Mouse (Mus musculus): ENCODE measurements around the gene Sptbn1. TPM values are rescaled to one million over a fixed set of nuclear protein-coding genes. Genes with fewer than 3 reads are reported as not detected.
"Not testable (repeated sequence)": the region's sequence is repeated elsewhere in the genome, so short reads cannot be mapped to it uniquely, and the experiment has no call there.

Sptbn1 gene
- total RNA-seq, 2 experiments from 2014 or later, result 571 to 593 TPM

GRCm38 (mm10) chr11:30257812-30258211 is 10.2 kb downstream of the Sptbn1 start:
- intact Hi-C loops (cut with DNase I), result loop anchor here (1.0 kb wide), 1 partner anchor 28 kb away; no protein-coding TSS in a partner anchor
- peak; percentile 86 to 91 for DNase-seq

GRCm38 (mm10) chr11:30257085-30257484 is 10.9 kb downstream of the Sptbn1 start:
- intact Hi-C loops (cut with DNase I), result loop anchor here (1.0 kb wide), 1 partner anchor 27 kb away; no protein-coding TSS in a partner anchor
- DNase-seq, result no peak

GRCm38 (mm10) chr11:30256491-30256890 is 11.5 kb downstream of the Sptbn1 start:
- peak; percentile 65 to 72 for DNase-seq

DNA sequence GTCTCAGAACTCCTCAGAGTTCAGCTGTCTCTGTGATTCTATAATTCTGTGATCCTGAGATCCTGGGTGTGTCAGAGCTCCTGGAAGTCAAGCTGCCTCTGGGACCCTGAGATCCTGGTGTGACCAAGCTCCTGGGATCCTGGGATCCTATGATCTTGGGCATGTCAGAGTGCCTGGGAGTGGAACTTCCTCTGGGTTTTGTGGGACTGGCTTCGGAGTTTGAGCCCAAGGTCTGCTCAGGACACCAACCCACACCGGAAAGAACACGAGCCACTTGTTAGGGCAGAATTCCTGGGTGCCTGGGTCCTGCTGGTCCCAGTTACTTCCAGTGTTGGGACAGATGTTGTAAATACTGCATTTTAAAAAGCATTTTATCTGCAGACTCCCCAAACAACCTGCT is 12.8 kb downstream of the Sptbn1 start:
- intact Hi-C loops (cut with DNase I); DNase-seq: not testable (repeated sequence)

More at GRCm38 (mm10) chr11:30256491-30256890, 11.5 kb downstream of the Sptbn1 start:
- intact Hi-C loops (cut with DNase I), result no loop called here

DNA sequence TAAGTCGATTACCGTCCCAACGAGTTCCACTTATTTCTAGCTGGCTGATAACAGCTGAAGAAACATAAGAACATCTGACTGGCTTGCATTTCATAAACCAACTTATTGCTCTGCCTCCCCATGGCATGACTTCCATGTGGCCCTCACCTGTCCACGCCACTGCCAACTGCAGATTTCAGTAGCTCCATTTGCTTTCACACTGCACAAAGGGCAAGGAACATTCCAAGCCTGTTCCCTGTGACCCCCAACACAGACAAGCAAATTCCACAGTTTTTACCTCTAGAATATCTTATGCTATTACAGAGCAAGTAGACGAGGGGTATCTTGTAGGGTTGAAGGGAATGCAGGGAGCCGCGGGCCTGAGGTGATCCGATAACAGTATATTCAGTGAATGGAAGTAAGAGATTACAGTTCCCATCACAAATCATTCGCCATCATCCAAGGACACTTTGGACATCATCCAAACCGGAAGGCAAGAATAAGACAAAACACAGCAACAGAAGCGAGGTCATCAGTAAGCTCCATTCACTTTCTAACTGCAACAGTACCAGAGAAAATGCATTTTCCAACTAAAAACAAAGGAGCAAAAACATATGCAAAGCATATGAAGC is 16.6 kb downstream of the Sptbn1 start:
- no peak for DNase-seq
- intact Hi-C loops (cut with DNase I), result no loop called here

DNA sequence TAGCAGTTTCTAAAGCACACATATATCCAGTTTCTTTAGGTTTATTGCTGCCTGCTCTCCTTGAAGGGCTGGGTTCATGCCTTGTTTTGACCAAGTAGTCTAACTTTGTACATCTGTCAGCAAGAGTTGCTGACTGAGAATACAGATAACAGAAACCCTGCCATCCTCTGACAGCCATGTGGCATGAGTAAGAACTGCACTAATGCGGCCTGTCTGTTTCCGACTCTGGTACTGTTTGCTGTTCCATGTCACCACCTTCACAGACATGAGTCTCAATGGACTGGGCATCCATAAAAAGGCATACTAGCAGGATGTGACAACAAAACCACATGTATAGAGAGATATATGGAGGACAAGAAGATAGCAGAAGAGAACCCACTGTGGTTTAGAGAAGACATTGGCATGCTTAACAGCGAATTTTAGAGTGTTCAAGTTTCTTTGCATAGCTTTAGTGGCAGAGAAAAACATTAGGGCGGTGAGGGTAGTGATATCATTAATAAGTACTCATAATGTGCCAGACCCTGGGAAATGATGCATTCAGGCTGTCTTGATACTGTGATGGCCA is 18.4 kb downstream of the Sptbn1 start:
- intact Hi-C loops (cut with DNase I), result no loop called here
- no peak for DNase-seq

DNA sequence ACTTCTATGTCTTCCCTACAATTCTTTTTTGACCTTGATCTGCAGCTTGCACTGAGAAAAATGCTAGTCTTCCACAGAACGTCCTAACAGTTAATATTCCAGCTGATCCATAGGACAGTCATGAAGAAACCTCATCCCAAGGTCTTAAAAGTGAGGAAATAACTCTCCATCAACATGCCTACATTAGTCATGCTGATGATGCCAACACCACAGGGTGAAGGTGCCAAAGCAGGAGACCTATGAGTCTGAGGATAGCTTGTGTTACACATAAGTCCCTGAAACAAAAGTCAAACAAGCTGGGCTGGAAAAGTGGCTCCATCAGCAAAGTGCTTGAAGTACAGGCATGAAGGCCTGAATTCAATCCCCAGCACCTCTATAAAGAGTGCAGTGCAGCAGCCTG is 20.9 kb downstream of the Sptbn1 start:
- no peak for DNase-seq
- intact Hi-C loops (cut with DNase I), result no loop called here

DNA sequence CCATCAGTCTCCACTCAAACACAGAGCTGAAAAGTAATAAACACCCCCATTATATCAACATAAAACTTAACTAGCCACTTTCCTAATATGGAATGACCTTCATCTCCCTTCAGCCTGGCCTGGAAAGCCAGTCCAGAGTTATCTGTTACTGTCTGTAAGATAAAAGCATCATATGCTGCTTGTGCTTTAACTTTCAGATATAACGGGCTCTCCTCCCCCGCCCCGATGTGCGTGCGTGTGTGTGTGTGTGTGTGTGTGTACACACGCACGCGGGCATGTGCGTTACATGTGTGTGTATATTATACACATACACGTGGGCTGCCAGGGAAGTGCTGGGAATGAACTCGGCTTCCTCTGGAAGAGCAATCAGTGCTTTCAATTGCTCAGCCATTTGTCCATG is 21.8 kb downstream of the Sptbn1 start:
- DNase-seq, result no peak
- intact Hi-C loops (cut with DNase I), result no loop called here

- no peak for DNase-seq
- intact Hi-C loops (cut with DNase I), result no loop called here
Observed at GRCm38 (mm10) chr11:30244172-30244571, 23.8 kb downstream of the Sptbn1 start.

DNA sequence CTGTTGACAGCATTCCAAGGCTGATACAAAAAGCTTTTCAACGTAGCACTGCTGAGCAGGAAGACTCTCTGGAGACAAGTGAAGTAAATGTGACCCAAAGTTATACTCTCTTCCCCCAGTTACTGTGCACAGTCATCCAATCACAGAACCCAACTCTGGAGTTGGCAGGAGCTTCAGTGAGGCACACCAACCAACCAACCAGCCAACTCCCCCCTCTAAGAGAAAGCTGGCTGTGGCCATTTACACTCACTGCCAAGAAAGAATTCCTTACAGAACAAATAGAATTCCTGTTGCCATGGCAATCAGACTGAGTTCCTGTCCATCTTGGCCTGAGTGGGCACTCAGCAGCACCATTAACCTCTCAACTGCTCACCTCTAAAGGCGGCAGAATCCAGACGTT is 24.4 kb downstream of the Sptbn1 start:
- peak; percentile 82 to 84 for DNase-seq
- intact Hi-C loops (cut with DNase I), result no loop called here

GRCm38 (mm10) chr11:30240861-30241260 is 27.1 kb downstream of the Sptbn1 start:
- intact Hi-C loops (cut with DNase I), result no loop called here
- DNase-seq, result peak in 1 of 2 experiments; percentile 25

GRCm38 (mm10) chr11:30237960-30238359 is 30.0 kb downstream of the Sptbn1 start:
- intact Hi-C loops (cut with DNase I), result loop anchor here (2.0 kb wide), 1 partner anchor 419 kb away; no protein-coding TSS in a partner anchor
- peak in 1 of 2 experiments; percentile 69 for DNase-seq

- intact Hi-C loops (cut with DNase I), result no loop called here
- DNase-seq, result no peak
Observed at GRCm38 (mm10) chr11:30236681-30237242, 31.2 kb downstream of the Sptbn1 start.

DNA sequence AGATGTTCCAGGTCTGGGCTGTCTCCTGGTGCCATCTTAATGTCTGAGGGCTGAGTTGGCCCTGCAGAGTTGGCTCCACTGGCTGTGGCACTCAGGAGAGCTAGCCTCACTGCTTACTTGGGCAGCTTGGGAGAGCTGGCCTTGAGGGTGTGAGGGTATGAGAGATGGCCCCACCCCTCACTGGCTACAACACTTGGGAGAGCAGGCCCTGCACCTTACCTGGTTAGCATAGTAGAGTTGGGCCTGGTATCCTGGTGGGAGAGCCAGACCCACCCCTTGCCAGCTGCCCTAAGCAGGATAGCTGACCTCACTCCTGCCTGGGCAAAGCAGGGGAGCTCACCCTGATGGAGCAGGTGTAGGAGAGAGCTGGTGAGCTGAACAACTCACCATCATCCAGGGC is 32.3 kb downstream of the Sptbn1 start:
- DNase-seq, result no peak
- intact Hi-C loops (cut with DNase I), result no loop called here

DNA sequence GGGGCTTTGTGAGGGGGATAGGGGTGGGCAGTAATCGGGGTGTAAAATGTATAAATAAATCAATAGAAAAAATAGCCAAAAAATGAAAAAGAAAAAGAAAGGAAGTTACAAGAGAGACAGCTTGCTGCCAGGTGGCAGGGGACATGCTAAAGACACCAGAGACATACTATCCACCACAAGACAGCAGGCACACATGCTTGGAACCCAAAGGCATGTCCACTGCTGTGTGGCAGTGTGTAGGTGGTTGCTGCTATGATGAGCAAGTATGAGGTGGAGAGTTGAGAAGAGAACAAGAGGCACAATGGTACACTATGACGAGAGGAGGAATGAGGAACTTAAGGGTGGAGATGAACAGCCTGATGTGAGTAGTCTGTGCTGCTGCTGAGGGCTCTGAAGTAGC is 32.8 kb downstream of the Sptbn1 start:
- no peak for DNase-seq
- intact Hi-C loops (cut with DNase I), result no loop called here

DNA sequence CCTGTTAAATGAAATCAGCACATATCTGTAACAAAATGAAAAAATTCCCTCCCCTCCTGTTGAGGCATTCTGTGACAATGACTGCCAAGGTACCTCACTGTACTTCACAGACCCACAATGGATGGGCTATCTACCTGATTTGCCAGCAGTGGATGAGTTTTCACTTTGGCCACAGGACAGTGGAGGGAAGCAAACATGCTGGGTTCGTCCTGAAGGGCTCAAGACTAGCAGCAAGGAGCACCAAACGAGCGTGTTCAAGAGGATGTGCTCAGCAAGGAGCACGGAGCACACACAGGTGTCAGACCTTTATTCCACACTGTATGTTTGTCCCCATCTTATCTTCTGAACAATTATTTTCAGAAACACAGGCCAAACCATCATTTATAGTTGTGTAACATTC is 34.0 kb downstream of the Sptbn1 start:
- intact Hi-C loops (cut with DNase I), result no loop called here
- DNase-seq, result no peak

DNA sequence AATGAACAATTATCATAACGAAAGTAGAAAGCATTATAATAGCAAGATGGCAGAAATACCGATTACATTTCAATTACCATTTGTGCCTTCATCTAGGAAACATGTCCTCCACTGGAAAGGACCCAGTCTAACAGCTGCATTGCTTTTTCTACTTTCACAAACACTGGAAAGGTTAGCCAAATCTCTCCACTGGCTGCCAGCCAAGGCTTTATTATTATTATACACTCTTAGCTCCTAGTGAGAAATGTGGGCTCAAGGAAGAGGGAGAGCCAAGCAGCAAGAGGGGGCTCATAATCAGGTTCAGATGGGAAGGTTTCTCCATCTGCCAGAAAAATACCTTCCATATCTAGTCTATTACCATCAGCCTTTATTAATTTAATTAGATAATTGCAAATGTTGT is 35.9 kb downstream of the Sptbn1 start:
- intact Hi-C loops (cut with DNase I), result no loop called here
- peak; percentile 85 to 90 for DNase-seq

- DNase-seq, result no peak
- intact Hi-C loops (cut with DNase I), result no loop called here
Observed at GRCm38 (mm10) chr11:30231336-30231735, 36.6 kb downstream of the Sptbn1 start.

GRCm38 (mm10) chr11:30230330-30230771 is 37.6 kb downstream of the Sptbn1 start:
- intact Hi-C loops (cut with DNase I), result loop anchor here (1.0 kb wide), 1 partner anchor 27 kb away; no protein-coding TSS in a partner anchor
- DNase-seq, result peak in 1 of 2 experiments; percentile 38

- DNase-seq, result no peak
- intact Hi-C loops (cut with DNase I), result loop anchor here (10.0 kb wide), 1 partner anchor 202 kb away; the partner anchor contains the start of gene Eml6
Observed at GRCm38 (mm10) chr11:30226756-30227155, 41.2 kb downstream of the Sptbn1 start.

- no peak for DNase-seq
- intact Hi-C loops (cut with DNase I), result loop anchor here (10.0 kb wide), 1 partner anchor 200 kb away; the partner anchor contains the start of gene Eml6
Observed at GRCm38 (mm10) chr11:30224599-30224998, 43.4 kb downstream of the Sptbn1 start.

DNA sequence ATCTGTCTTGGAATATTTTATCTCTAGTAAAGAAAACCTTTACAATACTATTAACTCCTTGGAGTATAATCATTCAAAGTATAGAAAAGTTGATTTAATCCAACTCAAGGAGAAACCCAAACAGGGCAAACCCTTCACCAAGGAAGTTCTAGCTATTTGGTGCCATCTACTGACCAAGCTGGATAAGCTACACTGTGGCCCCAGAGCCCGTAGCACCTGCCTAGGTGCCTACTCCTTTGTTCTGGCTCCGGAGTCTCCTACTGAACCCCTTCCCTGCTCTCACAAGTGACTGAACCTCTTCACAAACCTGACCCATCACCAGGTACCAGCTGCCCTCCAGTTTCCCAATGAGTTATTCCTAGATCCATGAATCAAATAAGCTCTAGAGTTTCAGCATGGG is 45.3 kb downstream of the Sptbn1 start:
- intact Hi-C loops (cut with DNase I), result loop anchor here (10.0 kb wide), 1 partner anchor 198 kb away; the partner anchor contains the start of gene Eml6
- DNase-seq, result no peak
